Mouse (Mus musculus): ENCODE measurements around the gene Pip5k1b. TPM values are rescaled to one million over a fixed set of nuclear protein-coding genes. Genes with fewer than 3 reads are reported as not detected.

Gene Pip5k1b
- polyA plus RNA-seq, 1 experiment from 2014 or later, result 2.7 TPM

GRCm38 (mm10) chr19:24484612-24485194, 71.0 kb downstream of the Pip5k1b start:
- H3K9ac ChIP-seq (replicated peaks), result no peak overlapping the region
- WGBS, result 19% methylated on average over 4 of the region's 4 CpGs
- no peaks in the 10 kb centered on the region for H3K36me3 ChIP-seq

GRCm38 (mm10) chr19:24480916-24481315, 74.8 kb downstream of the Pip5k1b start:
- WGBS, result 58% methylated on average over 2 of the region's 2 CpGs
- H3K36me3 ChIP-seq, result no peaks in the 10 kb centered on the region

More at GRCm38 (mm10) chr19:24484612-24485194, 71.0 kb downstream of the Pip5k1b start:
- H3K9me3 ChIP-seq, result no peaks in the 10 kb centered on the region
- no peak overlapping the region for H3K4me2 ChIP-seq (replicated peaks)
- ATAC-seq (ENCODE audit: low FRiP score, low read depth), result peak; percentile 91
- peaks cover 10% of the 10 kb centered on the region for H3K4me1 ChIP-seq
- peaks cover 19% of the 10 kb centered on the region for H3K27me3 ChIP-seq
- H3K4me3 ChIP-seq, result no peak overlapping the region
- H3K27ac ChIP-seq (replicated peaks), result peak overlapping the region; percentile 32; the same call in 1 of the 2 replicates

GRCm38 (mm10) chr19:24476929-24477882, 78.5 kb downstream of the Pip5k1b start, which contains the start of gene Fam122a:
Gene Fam122a, minus strand, starts transcription at chr19:24477356.
- Histone ChIP-seq H3K27ac (replicated peaks) (peak within 1 kb of the TSS; percentile 96), H3K4me2 (replicated peaks) (peak within 1 kb of the TSS; percentile 84), H3K4me3 (peak within 1 kb of the TSS; percentile 83), H3K9me3 (no peaks in the 10 kb centered on the region), H3K36me3 (peaks cover 4% of the 10 kb centered on the region; the same call in 1 of the 2 replicates), H3K9ac (replicated peaks) (peak within 1 kb of the TSS; percentile 93), H3K27me3 (peaks cover 9% of the 10 kb centered on the region), H3K4me1 (peaks cover 19% of the 10 kb centered on the region)
- WGBS, result under 1% methylated on average over 80 of the region's 92 CpGs
- peak; percentile 97 for ATAC-seq (ENCODE audit: low FRiP score, low read depth)

More at GRCm38 (mm10) chr19:24480916-24481315, 74.8 kb downstream of the Pip5k1b start:
- H3K4me2 ChIP-seq (replicated peaks), result no peak overlapping the region
- no peak for ATAC-seq (ENCODE audit: low FRiP score, low read depth)
- no peak overlapping the region for H3K9ac ChIP-seq (replicated peaks)
- no peaks in the 10 kb centered on the region for H3K9me3 ChIP-seq
- peaks cover 15% of the 10 kb centered on the region for H3K27me3 ChIP-seq
- peaks cover 22% of the 10 kb centered on the region for H3K4me1 ChIP-seq
- H3K4me3 ChIP-seq, result no peak overlapping the region
- no peak overlapping the region for H3K27ac ChIP-seq (replicated peaks)

- 2% methylated on average over 11 of the region's 11 CpGs for WGBS
- Histone ChIP-seq H3K27ac (replicated peaks) (peak overlapping the region; percentile 96), H3K4me2 (replicated peaks) (peak overlapping the region; percentile 84), H3K9ac (replicated peaks) (peak overlapping the region; percentile 93), H3K4me1 (peaks cover 19% of the 10 kb centered on the region), H3K4me3 (peak overlapping the region; percentile 83), H3K27me3 (peaks cover 9% of the 10 kb centered on the region), H3K36me3 (peaks cover 4% of the 10 kb centered on the region; the same call in 1 of the 2 replicates), H3K9me3 (no peaks in the 10 kb centered on the region)
- no peak; the same call in 1 of the 2 replicates for ATAC-seq (ENCODE audit: low FRiP score, low read depth)
These were observed 79.2 kb downstream of the Pip5k1b start for GRCm38 (mm10) chr19:24476461-24476860.

- Histone ChIP-seq H3K27me3 (peaks cover 3% of the 10 kb centered on the region; the same call in 1 of the 2 replicates), H3K4me2 (replicated peaks) (no peak overlapping the region), H3K4me1 (peaks cover 19% of the 10 kb centered on the region), H3K36me3 (peaks cover 4% of the 10 kb centered on the region; the same call in 1 of the 2 replicates), H3K27ac (replicated peaks) (no peak overlapping the region), H3K9me3 (no peaks in the 10 kb centered on the region), H3K9ac (replicated peaks) (no peak overlapping the region), H3K4me3 (0 out of 2 replicates have a peak overlapping the region, but pooled peaks have one; percentile 1)
- no peak for ATAC-seq (ENCODE audit: low FRiP score, low read depth)
- 87% methylated on average over 6 of the region's 6 CpGs for WGBS
These were observed 80.4 kb downstream of the Pip5k1b start for GRCm38 (mm10) chr19:24475281-24475680.

- 90% methylated on average over 5 of the region's 5 CpGs for WGBS
- Histone ChIP-seq H3K9ac (replicated peaks) (no peak overlapping the region), H3K27me3 (no peaks in the 10 kb centered on the region; the same call in 1 of the 2 replicates), H3K27ac (replicated peaks) (no peak overlapping the region), H3K4me3 (no peak overlapping the region), H3K36me3 (peaks cover 4% of the 10 kb centered on the region; the same call in 1 of the 2 replicates), H3K4me2 (replicated peaks) (no peak overlapping the region), H3K4me1 (peaks cover 13% of the 10 kb centered on the region), H3K9me3 (no peaks in the 10 kb centered on the region)
- ATAC-seq (ENCODE audit: low FRiP score, low read depth), result no peak
These were observed 83.2 kb downstream of the Pip5k1b start for GRCm38 (mm10) chr19:24472512-24472911.

- Histone ChIP-seq H3K27ac (replicated peaks) (no peak overlapping the region), H3K36me3 (peaks cover 4% of the 10 kb centered on the region; the same call in 1 of the 2 replicates), H3K4me3 (no peak overlapping the region), H3K9ac (replicated peaks) (no peak overlapping the region), H3K4me1 (peaks cover 12% of the 10 kb centered on the region), H3K9me3 (no peaks in the 10 kb centered on the region), H3K27me3 (no peaks in the 10 kb centered on the region; the same call in 1 of the 2 replicates), H3K4me2 (replicated peaks) (no peak overlapping the region)
- WGBS, result 90% methylated on average over 6 of the region's 6 CpGs
- no peak for ATAC-seq (ENCODE audit: low FRiP score, low read depth)
These were observed 84.1 kb downstream of the Pip5k1b start for GRCm38 (mm10) chr19:24471538-24471937.

- H3K4me2 ChIP-seq (replicated peaks), result no peak overlapping the region
- WGBS, result 57% methylated on average over 4 of the region's 4 CpGs
- no peak for ATAC-seq (ENCODE audit: low FRiP score, low read depth)
- H3K4me1 ChIP-seq, result no peaks in the 10 kb centered on the region
- H3K9ac ChIP-seq (replicated peaks), result no peak overlapping the region
- no peak overlapping the region for H3K4me3 ChIP-seq
- no peaks in the 10 kb centered on the region for H3K9me3 ChIP-seq
- no peaks in the 10 kb centered on the region; the same call in 1 of the 2 replicates for H3K27me3 ChIP-seq
- peaks cover 4% of the 10 kb centered on the region; the same call in 1 of the 2 replicates for H3K36me3 ChIP-seq
- H3K27ac ChIP-seq (replicated peaks), result no peak overlapping the region
These were observed 86.5 kb downstream of the Pip5k1b start for GRCm38 (mm10) chr19:24469216-24469615.

GRCm38 (mm10) chr19:24468616-24469015, 87.1 kb downstream of the Pip5k1b start:
- Histone ChIP-seq H3K27me3 (no peaks in the 10 kb centered on the region; the same call in 1 of the 2 replicates), H3K9me3 (no peaks in the 10 kb centered on the region), H3K36me3 (peaks cover 4% of the 10 kb centered on the region; the same call in 1 of the 2 replicates), H3K27ac (replicated peaks) (no peak overlapping the region), H3K4me3 (no peak overlapping the region), H3K4me2 (replicated peaks) (no peak overlapping the region), H3K4me1 (no peaks in the 10 kb centered on the region), H3K9ac (replicated peaks) (no peak overlapping the region)
- WGBS, result 66% methylated on average over 3 of the region's 3 CpGs
- ATAC-seq (ENCODE audit: low FRiP score, low read depth), result no peak

- Histone ChIP-seq H3K36me3 (no peaks in the 10 kb centered on the region), H3K27ac (replicated peaks) (no peak overlapping the region), H3K4me3 (no peak overlapping the region), H3K27me3 (no peaks in the 10 kb centered on the region; the same call in 1 of the 2 replicates), H3K9me3 (no peaks in the 10 kb centered on the region), H3K4me1 (no peaks in the 10 kb centered on the region), H3K4me2 (replicated peaks) (no peak overlapping the region), H3K9ac (replicated peaks) (no peak overlapping the region)
- no peak for ATAC-seq (ENCODE audit: low FRiP score, low read depth)
- 97% methylated on average over 3 of the region's 3 CpGs for WGBS
These were observed 92.7 kb downstream of the Pip5k1b start for GRCm38 (mm10) chr19:24463011-24463410.

- WGBS, result 95% methylated on average over 6 of the region's 6 CpGs
- Histone ChIP-seq H3K9me3 (no peaks in the 10 kb centered on the region), H3K4me3 (no peak overlapping the region), H3K36me3 (no peaks in the 10 kb centered on the region), H3K27me3 (0 out of 2 replicates have a peak, but pooled peaks cover 8% of the 10 kb centered on the region), H3K4me1 (peaks cover 17% of the 10 kb centered on the region), H3K4me2 (replicated peaks) (no peak overlapping the region), H3K27ac (replicated peaks) (no peak overlapping the region), H3K9ac (replicated peaks) (no peak overlapping the region)
- ATAC-seq (ENCODE audit: low FRiP score, low read depth), result no peak
These were observed 99.0 kb downstream of the Pip5k1b start for GRCm38 (mm10) chr19:24456591-24457231.
